Mouse (Mus musculus): ENCODE results near the gene Bckdha. TPM values are rescaled to one million over a fixed set of nuclear protein-coding genes. Genes with fewer than 3 reads are reported as not detected.
A peak's percentile ranks its signal among the peaks of the same experiment; 100 is the strongest.

Gene Bckdha
- polyA plus RNA-seq, 1 experiment = 2.4 TPM

GRCm38 (mm10) chr7:25684659-25685058 lies 25.9 kb upstream of the Bckdha start:
- Histone ChIP-seq H3K9me3 (ENCODE audit: control insufficient read depth, low read length) (no peaks in the 10 kb centered on the region), H3K36me3 (ENCODE audit: control insufficient read depth) (peaks cover 41% of the 10 kb centered on the region), H3K27me3 (ENCODE audit: control insufficient read depth) (no peaks in the 10 kb centered on the region; the same call in 1 of the 2 replicates), H3K4me3 (replicated peaks) (no peak overlapping the region), H3K4me1 (ENCODE audit: control insufficient read depth) (peaks cover 96% of the 10 kb centered on the region)
- no peak for TF ChIP-seq TAL1 (IDR thresholded peaks at IDR 0.05; ENCODE audit: low read length)
- TF ChIP-seq GATA1 (IDR thresholded peaks at IDR 0.05; ENCODE audit: low read length) = no peak

- peaks cover 39% of the 10 kb centered on the region for H3K36me3 ChIP-seq (ENCODE audit: control insufficient read depth)
- no peaks in the 10 kb centered on the region for H3K9me3 ChIP-seq (ENCODE audit: control insufficient read depth, low read length)
- TF ChIP-seq TAL1 (IDR thresholded peaks at IDR 0.05; ENCODE audit: low read length) = no peak
- no peak for TF ChIP-seq GATA1 (IDR thresholded peaks at IDR 0.05; ENCODE audit: low read length)
- H3K27me3 ChIP-seq (ENCODE audit: control insufficient read depth) = no peaks in the 10 kb centered on the region; the same call in 1 of the 2 replicates
- peaks cover 94% of the 10 kb centered on the region for H3K4me1 ChIP-seq (ENCODE audit: control insufficient read depth)
- H3K4me3 ChIP-seq (replicated peaks) = peak overlapping the region; percentile 18
Observed at GRCm38 (mm10) chr7:25683474-25684180, 24.8 kb upstream of the Bckdha start.

GRCm38 (mm10) chr7:25681341-25682231 lies 22.8 kb upstream of the Bckdha start:
- Histone ChIP-seq H3K4me1 (ENCODE audit: control insufficient read depth) (peaks cover 75% of the 10 kb centered on the region), H3K9me3 (ENCODE audit: control insufficient read depth, low read length) (no peaks in the 10 kb centered on the region), H3K36me3 (ENCODE audit: control insufficient read depth) (peaks cover 39% of the 10 kb centered on the region), H3K27me3 (ENCODE audit: control insufficient read depth) (peaks cover 1% of the 10 kb centered on the region), H3K4me3 (replicated peaks) (peak overlapping the region; percentile 90)
- TF ChIP-seq GATA1 (IDR thresholded peaks at IDR 0.05; ENCODE audit: low read length) = no peak
- TF ChIP-seq TAL1 (IDR thresholded peaks at IDR 0.05; ENCODE audit: low read length) = no peak

- Histone ChIP-seq H3K27me3 (ENCODE audit: control insufficient read depth) (peaks cover 6% of the 10 kb centered on the region), H3K9me3 (ENCODE audit: control insufficient read depth, low read length) (no peaks in the 10 kb centered on the region), H3K4me3 (replicated peaks) (peak within 1 kb of the TSS; percentile 90), H3K4me1 (ENCODE audit: control insufficient read depth) (peaks cover 66% of the 10 kb centered on the region), H3K36me3 (ENCODE audit: control insufficient read depth) (peaks cover 33% of the 10 kb centered on the region)
- TF ChIP-seq GATA1 (IDR thresholded peaks at IDR 0.05; ENCODE audit: low read length) (peak; percentile 5; the same call in 1 of the 2 replicates), TAL1 (IDR thresholded peaks at IDR 0.05; ENCODE audit: low read length) (peak; percentile 37; the same call in 2 of the 3 replicates)
Observed at GRCm38 (mm10) chr7:25680514-25681258, 21.9 kb upstream of the Bckdha start, which contains the start of gene B9d2. Gene B9d2, plus strand, starts transcription at chr7:25680780.

GRCm38 (mm10) chr7:25679971-25680370 lies 21.2 kb upstream of the Bckdha start:
- Histone ChIP-seq H3K36me3 (ENCODE audit: control insufficient read depth) (peaks cover 28% of the 10 kb centered on the region), H3K27me3 (ENCODE audit: control insufficient read depth) (peaks cover 13% of the 10 kb centered on the region), H3K9me3 (ENCODE audit: control insufficient read depth, low read length) (no peaks in the 10 kb centered on the region), H3K4me1 (ENCODE audit: control insufficient read depth) (peaks cover 62% of the 10 kb centered on the region), H3K4me3 (replicated peaks) (peak overlapping the region; percentile 90)
- no peak for TF ChIP-seq TAL1 (IDR thresholded peaks at IDR 0.05; ENCODE audit: low read length)
- TF ChIP-seq GATA1 (IDR thresholded peaks at IDR 0.05; ENCODE audit: low read length) = no peak

- peaks cover 40% of the 10 kb centered on the region for H3K4me1 ChIP-seq (ENCODE audit: control insufficient read depth)
- TF ChIP-seq TAL1 (IDR thresholded peaks at IDR 0.05; ENCODE audit: low read length) = no peak
- TF ChIP-seq GATA1 (IDR thresholded peaks at IDR 0.05; ENCODE audit: low read length) = no peak
- H3K4me3 ChIP-seq (replicated peaks) = no peak overlapping the region
- peaks cover 2% of the 10 kb centered on the region for H3K36me3 ChIP-seq (ENCODE audit: control insufficient read depth)
- peaks cover 38% of the 10 kb centered on the region for H3K27me3 ChIP-seq (ENCODE audit: control insufficient read depth)
- no peaks in the 10 kb centered on the region for H3K9me3 ChIP-seq (ENCODE audit: control insufficient read depth, low read length)
Observed at GRCm38 (mm10) chr7:25677013-25677412, 18.2 kb upstream of the Bckdha start.

- Histone ChIP-seq H3K4me3 (replicated peaks) (no peak overlapping the region), H3K4me1 (ENCODE audit: control insufficient read depth) (peaks cover 32% of the 10 kb centered on the region), H3K36me3 (ENCODE audit: control insufficient read depth) (no peaks in the 10 kb centered on the region), H3K27me3 (ENCODE audit: control insufficient read depth) (peaks cover 38% of the 10 kb centered on the region), H3K9me3 (ENCODE audit: control insufficient read depth, low read length) (no peaks in the 10 kb centered on the region)
- no peak for TF ChIP-seq TAL1 (IDR thresholded peaks at IDR 0.05; ENCODE audit: low read length)
Observed at GRCm38 (mm10) chr7:25676085-25676781, 17.5 kb upstream of the Bckdha start.

GRCm38 (mm10) chr7:25675405-25675804 lies 16.6 kb upstream of the Bckdha start:
- H3K9me3 ChIP-seq (ENCODE audit: control insufficient read depth, low read length) = no peaks in the 10 kb centered on the region
- H3K27me3 ChIP-seq (ENCODE audit: control insufficient read depth) = peaks cover 38% of the 10 kb centered on the region
- no peak overlapping the region for H3K4me3 ChIP-seq (replicated peaks)
- no peaks in the 10 kb centered on the region; the same call in 1 of the 2 replicates for H3K36me3 ChIP-seq (ENCODE audit: control insufficient read depth)
- no peak for TF ChIP-seq GATA1 (IDR thresholded peaks at IDR 0.05; ENCODE audit: low read length)
- TF ChIP-seq TAL1 (IDR thresholded peaks at IDR 0.05; ENCODE audit: low read length) = no peak
- H3K4me1 ChIP-seq (ENCODE audit: control insufficient read depth) = peaks cover 24% of the 10 kb centered on the region

Measured in erythroblast, embryonic 14.5 days (primary cell).